Mouse (Mus musculus) neutrophil, adult 65 days (primary cell): ENCODE results near the gene Eri3. TPM values are rescaled to one million over a fixed set of nuclear protein-coding genes. Genes with fewer than 3 reads are reported as not detected.

Experiments used
- total RNA-seq: library from RNA; stranded (reverse); gene quantifications from 2 replicates; pipeline ENCODE4 v1.2.4, GENCODE M21; 2023

Gene Eri3
- 13.0 and 20.7 TPM in 2 replicates for total RNA-seq

GRCm38 (mm10) chr4:117550140-117550851 is at the start of gene Eri3:
Eri3 (plus strand) TSS chr4:117550365.

GRCm38 (mm10) chr4:117681931-117682461 is 131.8 kb downstream of the Eri3 start, which contains the start of gene Dmap1:
Dmap1 (minus strand) TSS chr4:117682273.

Other genes starting within 250 kb of the Eri3 start
- 60.7 and 92.9 TPM in 2 replicates for gene Rnf220, start 53.3 kb upstream of the Eri3 start, total RNA-seq
- gene Dmap1, start 131.9 kb downstream of the Eri3 start, total RNA-seq = 14.9 and 15.7 TPM in 2 replicates
- gene Gm12845, start 174.0 kb downstream of the Eri3 start, total RNA-seq = not detected in 2 replicates
- not detected in 2 replicates for gene Klf17, start 215.3 kb downstream of the Eri3 start, total RNA-seq